Comparison of ENCODE assay signal across 28 mouse cellular contexts in the genomic region with DNA sequence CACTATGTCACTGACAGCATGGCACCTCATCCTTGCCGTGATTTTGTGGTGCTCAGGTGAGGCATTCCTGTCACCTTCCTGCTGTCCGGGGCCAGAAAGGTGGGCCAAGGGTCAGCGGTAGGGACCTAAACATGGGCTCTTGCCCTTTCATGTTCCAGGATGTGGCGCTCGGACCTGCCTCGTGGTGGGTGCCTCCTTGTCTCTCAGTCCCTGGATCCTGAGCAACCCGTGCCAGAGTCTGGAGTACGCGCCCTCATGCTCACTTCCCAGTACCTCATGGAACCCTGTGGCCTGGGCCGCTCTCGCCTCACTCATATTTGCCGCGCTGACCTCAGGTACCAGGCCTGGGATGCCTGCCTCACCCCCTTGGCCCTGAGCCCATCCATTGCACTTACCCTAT.
"Had no signal": no experiment of that assay in that cellular context is flagged by ENCODE, and none has a peak within 500 bp of the region (broad histone marks: within the 10 kb centered on the region; RNA-seq: fewer than 3 reads in every experiment).

No protein-coding gene starts in this region.

- DNase-seq: cerebellum, adult 2 months; cerebellum, adult 8-10 months; cerebellum, adult 9-10 months; cerebellum, adult 9-11 months; cerebellum, postnatal 10 days; cerebellum, postnatal 14 days; cerebellum, postnatal 25 days; cerebellum, postnatal 36 days; embryo, embryonic 11 days; forebrain, postnatal 0 days; gastrocnemius, adult 2 months; gastrocnemius, postnatal 10 days; gastrocnemius, postnatal 14 days; gastrocnemius, postnatal 25 days; gastrocnemius, postnatal 36 days; heart, adult 18-20 months; heart, adult 2 months had no signal

- H3K36me3 ChIP-seq: embryonic facial prominence, embryonic 10.5 days; embryonic facial prominence, embryonic 12.5 days; embryonic facial prominence, embryonic 13.5 days; embryonic facial prominence, embryonic 15.5 days; forebrain, embryonic 10.5 days; forebrain, embryonic 12.5 days; forebrain, embryonic 15.5 days had no signal

- H3K27me3 ChIP-seq: embryonic facial prominence, embryonic 15.5 days; forebrain, embryonic 13.5 days; forebrain, embryonic 15.5 days had no signal

- ATAC-seq: forebrain, embryonic 13.5 days; forebrain, embryonic 15.5 days; forebrain, embryonic 16.5 days; forebrain, postnatal 0 days had no signal

- H3K9me3 ChIP-seq: embryonic facial prominence, embryonic 10.5 days; embryonic facial prominence, embryonic 12.5 days; embryonic facial prominence, embryonic 13.5 days; embryonic facial prominence, embryonic 15.5 days; forebrain, embryonic 10.5 days; forebrain, embryonic 12.5 days; forebrain, embryonic 13.5 days; forebrain, embryonic 15.5 days; heart, embryonic 10.5 days had no signal

- H3K4me1 ChIP-seq: embryonic facial prominence, embryonic 10.5 days; embryonic facial prominence, embryonic 12.5 days; embryonic facial prominence, embryonic 13.5 days; embryonic facial prominence, embryonic 15.5 days; forebrain, embryonic 10.5 days; forebrain, embryonic 12.5 days; forebrain, embryonic 13.5 days; forebrain, embryonic 15.5 days; heart, embryonic 10.5 days had no signal

- H3K4me2 ChIP-seq: embryonic facial prominence, embryonic 12.5 days; embryonic facial prominence, embryonic 13.5 days; embryonic facial prominence, embryonic 15.5 days; forebrain, embryonic 12.5 days; forebrain, embryonic 13.5 days; forebrain, embryonic 15.5 days had no signal

- H3K27ac ChIP-seq: embryonic facial prominence, embryonic 10.5 days; embryonic facial prominence, embryonic 12.5 days; embryonic facial prominence, embryonic 13.5 days; embryonic facial prominence, embryonic 15.5 days; forebrain, embryonic 10.5 days; forebrain, embryonic 12.5 days; forebrain, embryonic 13.5 days; forebrain, embryonic 15.5 days; gastrocnemius, adult 2 months; heart, adult 2 months; heart, embryonic 10.5 days had no signal

- H3K9ac ChIP-seq: embryonic facial prominence, embryonic 12.5 days; embryonic facial prominence, embryonic 13.5 days; embryonic facial prominence, embryonic 15.5 days; forebrain, embryonic 12.5 days; forebrain, embryonic 13.5 days; forebrain, embryonic 15.5 days; forebrain, postnatal 0 days had no signal

- H3K4me3 ChIP-seq: embryonic facial prominence, embryonic 10.5 days; embryonic facial prominence, embryonic 12.5 days; embryonic facial prominence, embryonic 13.5 days; embryonic facial prominence, embryonic 15.5 days; erythroblast, embryonic 14.5 days; forebrain, embryonic 10.5 days; forebrain, embryonic 12.5 days; forebrain, embryonic 13.5 days; forebrain, embryonic 15.5 days; gastrocnemius, adult 2 months; heart, adult 2 months; heart, embryonic 10.5 days had no signal
